Mouse (Mus musculus): ENCODE data around the gene Krtdap.
"Not testable (repeated sequence)": the region's sequence is repeated elsewhere in the genome, so short reads cannot be mapped to it uniquely, and the experiment has no call there.

The Krtdap gene

GRCm38 (mm10) chr7:30787377-30788022 is at the start of gene Krtdap:
Krtdap (plus strand) TSS chr7:30787896.
- no peak for ATAC-seq (ENCODE audit: low TSS enrichment)

- not testable (repeated sequence) for ATAC-seq (ENCODE audit: low TSS enrichment)
Observed at GRCm38 (mm10) chr7:30742570-30742969, 45.1 kb upstream of the Krtdap start.

DNA sequence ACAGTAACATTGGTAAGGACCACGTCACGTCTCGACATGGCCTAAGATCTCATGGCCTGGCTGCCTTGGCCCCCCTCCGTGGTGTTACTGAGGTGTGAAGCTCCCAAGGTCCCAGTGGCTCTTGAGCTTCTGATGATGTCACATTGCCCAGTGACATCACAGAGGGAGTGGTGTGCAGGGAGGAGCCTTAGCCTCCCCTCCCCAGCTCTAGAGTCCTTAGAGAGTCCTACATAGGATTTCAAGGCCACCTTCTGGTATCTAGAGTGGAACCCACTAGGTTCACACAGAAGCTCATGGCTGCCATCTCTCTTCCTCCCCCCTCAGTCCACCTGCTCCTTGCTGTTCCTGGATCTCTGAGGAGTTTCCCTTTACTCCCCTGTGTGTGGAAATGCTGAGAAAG is 44.1 kb upstream of the Krtdap start, which contains the start of gene Gapdhs:
Gapdhs (minus strand) TSS at position 65 of the 400 bp plus-strand sequence.
- not testable (repeated sequence) for ATAC-seq (ENCODE audit: low TSS enrichment)

- no peak for ATAC-seq (ENCODE audit: low TSS enrichment)
Observed at GRCm38 (mm10) chr7:30744022-30744598, 43.6 kb upstream of the Krtdap start.

- no peak for ATAC-seq (ENCODE audit: low TSS enrichment)
Observed at GRCm38 (mm10) chr7:30747525-30748204, 40.0 kb upstream of the Krtdap start.

DNA sequence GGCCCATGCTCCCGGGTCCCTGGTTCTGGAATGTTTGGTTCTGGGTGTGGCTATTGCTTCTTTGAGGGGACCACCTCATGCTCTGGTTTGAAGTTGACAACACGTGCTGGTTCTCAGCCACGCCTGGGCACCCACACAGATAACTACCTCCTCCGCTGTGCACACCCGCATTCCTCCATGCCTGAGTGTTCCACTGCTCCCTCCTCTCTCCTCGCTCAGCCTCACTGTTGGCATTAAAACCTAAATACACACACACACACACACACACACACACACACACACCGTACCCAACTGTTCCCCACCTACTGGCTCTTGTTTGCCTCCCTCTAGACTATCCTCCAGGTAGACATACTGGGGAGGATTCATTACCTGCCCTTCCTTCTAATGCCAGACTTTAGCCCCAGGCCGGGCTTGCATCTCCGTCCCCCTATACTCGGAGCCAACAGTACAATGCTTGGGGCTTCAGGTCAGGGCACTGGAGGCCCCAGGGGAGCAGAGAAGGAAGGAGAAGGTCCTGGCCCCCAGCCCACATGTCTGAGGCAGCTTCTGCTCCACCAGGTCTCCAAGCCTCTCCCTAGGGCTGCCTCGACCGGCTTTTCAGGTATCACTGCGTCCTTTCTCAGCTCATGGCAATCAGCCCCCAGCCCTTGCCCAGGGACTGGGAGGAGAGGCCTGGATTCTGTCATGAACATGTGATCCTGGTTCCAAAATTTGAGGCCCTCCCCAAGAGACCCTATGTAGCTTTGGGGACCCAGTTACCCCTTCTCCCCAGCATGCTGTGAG is 37.7 kb upstream of the Krtdap start:
- ATAC-seq (ENCODE audit: low TSS enrichment) = no peak; the same call in 1 of the 2 replicates

DNA sequence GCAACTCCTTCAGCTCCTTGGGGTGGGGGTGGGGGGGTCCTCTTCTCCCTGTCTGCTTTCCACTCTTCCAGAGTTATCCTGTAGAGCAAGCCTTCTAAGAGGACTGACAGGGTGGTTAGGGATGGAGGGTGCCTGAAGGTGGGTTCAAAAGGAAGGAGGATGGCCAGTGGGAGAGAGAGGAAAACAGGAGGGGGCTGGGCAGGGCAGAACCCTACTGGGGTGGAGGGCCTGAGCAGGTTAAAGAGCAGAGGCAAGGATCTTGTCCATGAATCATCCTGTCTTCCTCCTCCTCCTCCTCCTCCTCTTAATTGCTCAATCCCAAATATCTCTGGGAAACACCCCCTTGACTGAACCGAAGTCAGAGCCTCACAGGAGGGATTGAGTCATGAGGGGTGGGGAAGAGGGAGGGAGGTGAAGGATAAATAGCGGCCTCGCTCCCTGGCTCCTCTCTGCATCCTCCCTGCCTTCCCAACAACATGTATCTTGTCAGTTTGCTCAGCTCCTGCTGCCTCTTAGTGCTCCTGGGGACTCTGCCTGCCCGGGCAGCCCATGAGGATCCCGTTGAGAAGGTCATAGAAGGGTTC is 36.5 kb upstream of the Krtdap start, which contains the start of gene Sbsn:
Sbsn (plus strand) TSS at position 386 of the 584 bp plus-strand sequence.
- no peak for ATAC-seq (ENCODE audit: low TSS enrichment)

GRCm38 (mm10) chr7:30757001-30757400 is 30.7 kb upstream of the Krtdap start:
- ATAC-seq (ENCODE audit: low TSS enrichment) = no peak

DNA sequence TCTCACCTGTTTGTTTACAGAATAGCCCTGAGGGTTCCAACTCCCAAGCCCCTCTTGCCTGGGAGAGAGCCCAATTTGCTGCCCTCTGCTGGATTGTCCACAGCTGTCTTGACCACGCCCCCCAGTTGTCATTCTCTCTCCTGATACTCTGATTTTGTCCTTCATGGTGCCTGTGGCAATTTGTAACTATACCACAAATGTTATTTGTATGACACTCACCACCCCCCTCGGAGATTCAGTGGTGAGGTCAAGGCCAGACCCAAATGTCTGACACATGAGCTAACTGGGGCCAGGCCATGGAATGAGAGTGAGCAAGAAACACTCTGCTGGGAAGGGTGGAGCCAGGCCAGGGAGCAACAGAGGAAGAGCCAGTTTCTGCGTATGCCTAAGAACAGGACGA is 28.8 kb upstream of the Krtdap start:
- no peak for ATAC-seq (ENCODE audit: low TSS enrichment)

- ATAC-seq (ENCODE audit: low TSS enrichment) = no peak
Observed at GRCm38 (mm10) chr7:30761769-30762352, 25.8 kb upstream of the Krtdap start.

- no peak for ATAC-seq (ENCODE audit: low TSS enrichment)
Observed at GRCm38 (mm10) chr7:30763456-30763855, 24.2 kb upstream of the Krtdap start, which contains the start of gene Dmkn. Dmkn (plus strand) TSS chr7:30763756.

- ATAC-seq (ENCODE audit: low TSS enrichment) = no peak
Observed at GRCm38 (mm10) chr7:30765173-30765572, 22.5 kb upstream of the Krtdap start.

DNA sequence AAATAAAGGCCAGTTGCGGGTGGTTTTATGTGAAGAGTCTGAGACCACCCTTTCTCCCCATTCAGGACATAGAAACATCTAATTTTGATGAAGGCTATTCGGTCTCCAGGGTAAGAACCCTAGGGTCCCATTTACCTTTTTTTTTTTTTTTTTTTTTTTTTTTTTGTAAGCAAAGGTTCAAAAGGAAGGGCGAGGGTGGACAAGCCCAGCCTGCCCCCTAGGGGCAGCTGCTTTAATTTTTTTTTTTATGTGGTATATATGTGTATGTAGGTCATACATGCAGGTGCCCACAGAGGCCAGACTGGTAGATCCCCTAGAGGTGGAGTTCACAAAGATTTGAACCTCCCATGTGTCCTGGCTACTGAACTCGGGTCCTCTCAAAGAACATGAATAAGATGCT is 21.3 kb upstream of the Krtdap start:
- ATAC-seq (ENCODE audit: low TSS enrichment) = no peak

DNA sequence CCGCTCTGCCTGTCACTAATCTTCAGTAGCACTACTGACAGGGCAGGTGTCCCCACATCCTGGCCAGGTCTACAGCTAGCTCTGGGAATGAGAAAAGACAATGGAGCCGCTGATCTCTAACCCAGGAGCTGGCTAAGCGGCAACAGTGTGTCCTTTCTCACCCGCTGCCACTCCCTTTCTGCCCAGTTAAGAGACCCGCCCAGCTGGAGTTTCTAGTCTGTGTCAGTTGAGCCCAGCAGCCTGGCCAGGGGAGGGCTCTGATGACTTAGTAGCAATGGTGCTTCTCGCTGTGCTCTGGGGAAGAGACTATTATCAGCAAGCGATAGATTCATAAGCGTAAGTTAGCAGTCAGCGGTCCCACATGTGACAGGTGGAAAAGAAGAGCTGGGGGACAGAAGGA is 18.5 kb upstream of the Krtdap start:
- no peak for ATAC-seq (ENCODE audit: low TSS enrichment)

DNA sequence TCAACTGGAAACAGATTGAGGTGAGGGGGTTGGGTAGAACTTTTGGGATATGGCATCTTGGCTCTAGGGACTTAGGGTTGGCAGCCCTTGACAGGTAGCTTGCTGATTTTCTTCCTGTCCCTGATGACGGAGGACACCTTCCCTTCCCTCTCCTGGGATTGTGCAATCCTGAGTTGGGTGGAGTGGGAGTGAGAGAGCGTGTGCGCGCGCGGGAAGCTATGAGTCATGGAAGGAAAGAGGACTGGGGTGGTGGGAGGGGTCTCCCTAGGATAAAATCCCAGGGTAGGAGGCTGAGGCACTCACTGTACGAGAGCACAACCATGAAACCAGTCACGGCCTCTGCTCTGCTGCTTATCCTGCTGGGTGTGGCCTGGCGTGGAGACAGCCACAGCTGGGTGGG is 11.6 kb upstream of the Krtdap start:
- no peak; the same call in 1 of the 2 replicates for ATAC-seq (ENCODE audit: low TSS enrichment)

DNA sequence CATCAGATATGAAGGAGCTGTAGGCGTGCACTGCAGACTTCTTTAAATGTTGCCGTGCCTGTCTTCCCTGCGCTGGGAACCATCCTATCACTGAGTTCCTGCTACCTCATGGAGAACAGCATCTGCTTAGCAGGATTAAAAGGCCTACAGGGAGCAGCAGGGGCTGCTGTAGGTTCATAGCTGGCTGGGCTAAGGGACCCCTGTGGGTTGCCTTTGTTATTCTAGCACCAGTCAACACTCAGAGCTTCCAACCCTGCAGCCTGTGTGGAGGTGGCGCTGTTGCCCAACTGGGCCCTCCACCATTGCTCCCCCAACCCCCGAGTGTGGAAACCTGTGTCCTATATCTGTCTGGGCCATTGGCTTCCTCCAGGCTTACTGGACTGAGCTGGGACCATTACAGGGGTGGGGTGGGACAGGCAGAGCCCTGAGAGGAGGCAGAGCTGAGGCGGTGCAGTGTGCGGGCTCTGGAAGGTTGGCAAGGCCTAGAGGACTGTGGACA is 10.6 kb upstream of the Krtdap start:
- no peak for ATAC-seq (ENCODE audit: low TSS enrichment)

DNA sequence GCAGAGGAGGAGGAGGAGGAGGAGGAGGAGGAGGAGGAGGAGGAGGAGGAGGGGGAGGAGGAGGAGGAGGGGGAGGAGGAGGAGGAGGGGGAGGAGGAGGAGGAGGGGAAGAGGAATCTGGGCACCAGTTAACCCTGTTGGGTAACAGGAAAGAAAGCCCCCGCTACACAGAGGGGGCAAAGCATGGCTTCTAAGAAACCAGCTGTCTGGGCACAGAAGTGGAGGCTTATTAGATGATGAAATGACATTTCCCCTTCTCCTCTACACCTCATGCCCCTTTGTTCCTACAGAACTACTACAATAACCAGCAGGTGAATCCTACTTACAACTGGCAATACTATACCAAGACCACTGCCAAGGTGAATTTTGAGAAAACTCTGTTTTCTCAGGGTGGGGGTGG is 9.8 kb upstream of the Krtdap start:
- ATAC-seq (ENCODE audit: low TSS enrichment) = no peak

DNA sequence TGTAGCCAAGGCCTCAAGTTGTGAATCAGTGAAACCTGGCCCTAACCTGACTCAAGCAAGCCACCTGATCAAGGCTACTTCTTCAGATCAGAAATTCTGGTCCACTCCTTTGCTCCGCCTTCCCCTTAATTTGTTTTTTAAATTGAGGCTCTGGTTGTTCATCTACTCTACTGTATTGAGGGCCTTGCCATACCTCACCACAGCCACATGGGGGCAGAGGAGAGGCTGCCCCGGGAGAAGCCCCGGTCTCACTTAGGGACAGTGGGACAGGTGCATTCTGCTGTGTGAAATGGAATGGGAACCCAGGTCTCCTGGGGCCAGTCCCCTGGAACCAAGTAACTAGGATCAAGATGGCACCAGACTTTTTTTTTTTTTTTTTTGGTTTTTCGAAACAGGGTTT is 5.9 kb upstream of the Krtdap start:
- ATAC-seq (ENCODE audit: low TSS enrichment) = no peak

DNA sequence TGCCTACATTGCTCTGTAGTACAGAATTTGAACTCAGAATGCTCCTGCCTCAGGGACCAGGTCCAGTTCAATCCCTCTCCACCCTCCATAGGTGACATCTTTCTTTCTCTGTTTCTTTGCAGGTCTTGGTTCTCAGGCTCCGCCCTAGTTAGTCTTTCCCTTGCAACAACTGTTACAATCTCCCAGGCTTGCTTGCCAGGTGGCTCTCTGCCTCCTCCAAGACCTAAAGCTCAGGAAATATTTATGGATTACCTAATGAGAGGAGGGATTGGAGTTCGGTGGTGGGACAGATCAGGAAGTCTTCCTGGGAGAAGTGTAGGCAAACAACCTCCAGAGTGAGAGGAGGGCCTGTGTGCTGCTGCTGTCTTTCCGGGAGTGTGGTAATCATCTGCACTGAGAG is 5.0 kb upstream of the Krtdap start:
- ATAC-seq (ENCODE audit: low TSS enrichment) = no peak

DNA sequence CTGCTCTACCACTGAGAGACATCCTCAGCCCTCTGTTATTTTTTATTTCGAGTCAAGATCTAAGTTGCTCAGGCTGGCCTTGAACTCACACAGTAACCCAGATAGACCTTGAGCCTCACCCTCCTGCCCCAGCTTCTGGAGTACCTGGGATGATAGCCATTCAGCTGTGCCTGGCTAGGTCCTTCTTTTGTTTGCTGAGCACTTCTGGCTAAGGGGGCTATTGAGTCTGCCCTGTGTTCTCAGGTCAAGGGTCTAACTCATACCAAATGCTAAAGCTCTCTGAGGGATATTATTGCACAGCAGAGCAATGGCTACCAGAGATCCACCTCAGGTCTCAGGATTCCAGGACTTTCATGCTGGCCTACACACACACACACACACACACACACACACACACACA is 2.5 kb upstream of the Krtdap start:
- no peak for ATAC-seq (ENCODE audit: low TSS enrichment)
